Mouse (Mus musculus): ENCODE results near the gene Acvr2b. TPM values are rescaled to one million over a fixed set of nuclear protein-coding genes. Genes with fewer than 3 reads are reported as not detected.
A peak's percentile ranks its signal among the peaks of the same experiment; 100 is the strongest.

Gene Acvr2b
- total and polyA plus RNA-seq, 2 experiments from 2014 or later, result 32.1 to 35.6 TPM

- H3K36me3 ChIP-seq (ENCODE audit: insufficient read depth, low read length), result no peaks in the 10 kb centered on the region
- H3K4me2 ChIP-seq (ENCODE audit: low read depth, low read length, poor library complexity, severe bottlenecking), result no peak overlapping the region
- no peak overlapping the region for H3K9ac ChIP-seq (replicated peaks; ENCODE audit: low read length, poor library complexity, severe bottlenecking)
- TF ChIP-seq CTCF (IDR thresholded peaks at IDR 0.05), result no peak
- no peak overlapping the region for H3K27ac ChIP-seq (ENCODE audit: low read depth, low read length)
- whole genome bisulfite sequencing, result 71% methylated on average over 6 of the region's 6 CpGs
- no peak for ATAC-seq (ENCODE audit: low FRiP score)
- no peak overlapping the region for H3K4me3 ChIP-seq (ENCODE audit: low read depth, low read length)
- no peaks in the 10 kb centered on the region for H3K9me3 ChIP-seq (ENCODE audit: low read length)
- H3K4me1 ChIP-seq (ENCODE audit: insufficient read depth, low read length), result no peaks in the 10 kb centered on the region
- DNase-seq (ENCODE audit: low spot score), result no peak
- no peaks in the 10 kb centered on the region for H3K27me3 ChIP-seq (ENCODE audit: insufficient read depth, low read length)
Observed at GRCm38 (mm10) chr9:119375556-119375955, 26.4 kb upstream of the Acvr2b start.

- no peak overlapping the region for H3K4me2 ChIP-seq (ENCODE audit: low read depth, low read length, poor library complexity, severe bottlenecking)
- H3K36me3 ChIP-seq (ENCODE audit: insufficient read depth, low read length), result no peaks in the 10 kb centered on the region
- H3K9ac ChIP-seq (replicated peaks; ENCODE audit: low read length, poor library complexity, severe bottlenecking), result no peak overlapping the region
- no peak for ATAC-seq (ENCODE audit: low FRiP score)
- no peaks in the 10 kb centered on the region for H3K9me3 ChIP-seq (ENCODE audit: low read length)
- H3K27ac ChIP-seq (ENCODE audit: low read depth, low read length), result no peak overlapping the region
- no peak for TF ChIP-seq CTCF (IDR thresholded peaks at IDR 0.05)
- peaks cover 2% of the 10 kb centered on the region; the same call in 1 of the 2 replicates for H3K4me1 ChIP-seq (ENCODE audit: insufficient read depth, low read length)
- no peak for DNase-seq (ENCODE audit: low spot score)
- H3K27me3 ChIP-seq (ENCODE audit: insufficient read depth, low read length), result no peaks in the 10 kb centered on the region
- WGBS, result 94% methylated on average over 4 of the region's 4 CpGs
- H3K4me3 ChIP-seq (ENCODE audit: low read depth, low read length), result no peak overlapping the region
Observed at GRCm38 (mm10) chr9:119378231-119378630, 23.7 kb upstream of the Acvr2b start.

- Histone ChIP-seq H3K27ac (ENCODE audit: low read depth, low read length) (peak overlapping the region; percentile 26; the same call in 1 of the 2 replicates), H3K4me1 (ENCODE audit: insufficient read depth, low read length) (peaks cover 2% of the 10 kb centered on the region; the same call in 1 of the 2 replicates), H3K4me3 (ENCODE audit: low read depth, low read length) (no peak overlapping the region), H3K27me3 (ENCODE audit: insufficient read depth, low read length) (no peaks in the 10 kb centered on the region), H3K9ac (replicated peaks; ENCODE audit: low read length, poor library complexity, severe bottlenecking) (no peak overlapping the region), H3K9me3 (ENCODE audit: low read length) (no peaks in the 10 kb centered on the region), H3K4me2 (ENCODE audit: low read depth, low read length, poor library complexity, severe bottlenecking) (no peak overlapping the region), H3K36me3 (ENCODE audit: insufficient read depth, low read length) (no peaks in the 10 kb centered on the region)
- TF ChIP-seq CTCF (IDR thresholded peaks at IDR 0.05), result no peak
- DNase-seq (ENCODE audit: low spot score) (peak; percentile 44), ATAC-seq (ENCODE audit: low FRiP score) (no peak)
- WGBS, result 50% methylated on average over 6 of the region's 6 CpGs
Observed at GRCm38 (mm10) chr9:119382603-119383002, 19.3 kb upstream of the Acvr2b start.

GRCm38 (mm10) chr9:119388956-119389355 lies 13.0 kb upstream of the Acvr2b start:
- no peak overlapping the region for H3K4me2 ChIP-seq (ENCODE audit: low read depth, low read length, poor library complexity, severe bottlenecking)
- ATAC-seq (ENCODE audit: low FRiP score) (no peak), DNase-seq (ENCODE audit: low spot score) (no peak)
- H3K9me3 ChIP-seq (ENCODE audit: low read length), result no peaks in the 10 kb centered on the region
- no peak overlapping the region for H3K4me3 ChIP-seq (ENCODE audit: low read depth, low read length)
- no peaks in the 10 kb centered on the region for H3K27me3 ChIP-seq (ENCODE audit: insufficient read depth, low read length)
- no peak overlapping the region for H3K27ac ChIP-seq (ENCODE audit: low read depth, low read length)
- WGBS, result 67% methylated on average over 5 of the region's 5 CpGs
- no peaks in the 10 kb centered on the region for H3K36me3 ChIP-seq (ENCODE audit: insufficient read depth, low read length)
- H3K4me1 ChIP-seq (ENCODE audit: insufficient read depth, low read length), result no peaks in the 10 kb centered on the region
- TF ChIP-seq CTCF (IDR thresholded peaks at IDR 0.05), result no peak
- H3K9ac ChIP-seq (replicated peaks; ENCODE audit: low read length, poor library complexity, severe bottlenecking), result no peak overlapping the region

- 97% methylated on average over 2 of the region's 2 CpGs for WGBS
- Histone ChIP-seq H3K36me3 (ENCODE audit: insufficient read depth, low read length) (no peaks in the 10 kb centered on the region), H3K9ac (replicated peaks; ENCODE audit: low read length, poor library complexity, severe bottlenecking) (no peak overlapping the region), H3K4me3 (ENCODE audit: low read depth, low read length) (no peak overlapping the region), H3K4me1 (ENCODE audit: insufficient read depth, low read length) (no peaks in the 10 kb centered on the region), H3K27ac (ENCODE audit: low read depth, low read length) (no peak overlapping the region), H3K4me2 (ENCODE audit: low read depth, low read length, poor library complexity, severe bottlenecking) (no peak overlapping the region), H3K9me3 (ENCODE audit: low read length) (no peaks in the 10 kb centered on the region), H3K27me3 (ENCODE audit: insufficient read depth, low read length) (no peaks in the 10 kb centered on the region)
- no peak for DNase-seq (ENCODE audit: low spot score)
- no peak for TF ChIP-seq CTCF (IDR thresholded peaks at IDR 0.05)
- ATAC-seq (ENCODE audit: low FRiP score), result no peak
Observed at GRCm38 (mm10) chr9:119390214-119390613, 11.7 kb upstream of the Acvr2b start.

GRCm38 (mm10) chr9:119394808-119395207 lies 7.1 kb upstream of the Acvr2b start:
- Histone ChIP-seq H3K4me3 (ENCODE audit: low read depth, low read length) (no peak overlapping the region), H3K4me1 (ENCODE audit: insufficient read depth, low read length) (no peaks in the 10 kb centered on the region), H3K27me3 (ENCODE audit: insufficient read depth, low read length) (no peaks in the 10 kb centered on the region), H3K4me2 (ENCODE audit: low read depth, low read length, poor library complexity, severe bottlenecking) (no peak overlapping the region), H3K27ac (ENCODE audit: low read depth, low read length) (no peak overlapping the region), H3K36me3 (ENCODE audit: insufficient read depth, low read length) (no peaks in the 10 kb centered on the region), H3K9ac (replicated peaks; ENCODE audit: low read length, poor library complexity, severe bottlenecking) (no peak overlapping the region), H3K9me3 (ENCODE audit: low read length) (no peaks in the 10 kb centered on the region)
- 85% methylated on average over 1 of the region's 1 CpGs for WGBS
- ATAC-seq (ENCODE audit: low FRiP score) (no peak), DNase-seq (ENCODE audit: low spot score) (no peak)
- TF ChIP-seq CTCF (IDR thresholded peaks at IDR 0.05), result no peak
